Mouse (Mus musculus) kidney, embryonic 16.5 days (tissue): ENCODE data around the gene Gadd45gip1. TPM values are rescaled to one million over a fixed set of nuclear protein-coding genes. Genes with fewer than 3 reads are reported as not detected.

Experiments used
- ATAC-seq: fragments of 200-750 bp; cut with Nextera tagmentation; 2 replicates; pipeline ENCODE4 v1.8.0; 2017; ENCODE audit warnings: moderate TSS enrichment; ENCODE audit not compliant: low FRiP score, low TSS enrichment
- H3K27ac ChIP-seq: fragments of 300-500 bp; sonication (generic); 2 replicates; pipeline ENCODE4 v1.5.1; 2014; ENCODE audit warnings: low read length
- H3K27me3 ChIP-seq: fragments of 300-500 bp; sonication (generic); 2 replicates; pipeline ENCODE4 v1.6.1; 2014; ENCODE audit warnings: low read length, control low read depth, mixed read lengths; ENCODE audit not compliant: insufficient read depth
- H3K36me3 ChIP-seq: fragments of 300-500 bp; sonication (generic); 2 replicates; pipeline ENCODE4 v1.6.1; 2014; ENCODE audit warnings: low read length, control low read depth, mixed read lengths; ENCODE audit not compliant: insufficient read depth
- H3K4me1 ChIP-seq: fragments of 300-500 bp; sonication (generic); 2 replicates; pipeline ENCODE4 v1.6.1; 2014; ENCODE audit warnings: low read length, control low read depth, mixed read lengths; ENCODE audit not compliant: insufficient read depth
- H3K4me2 ChIP-seq: fragments of 300-500 bp; sonication (generic); replicated peaks from 2 replicates; pipeline ENCODE4 v1.6.1; 2014; ENCODE audit warnings: low read depth, low read length
- H3K4me3 ChIP-seq: fragments of 300-500 bp; sonication (generic); 2 replicates; pipeline ENCODE4 v1.5.1; 2014; ENCODE audit warnings: mild to moderate bottlenecking, low read length
- H3K9ac ChIP-seq: fragments of 300-500 bp; sonication (generic); replicated peaks from 2 replicates; pipeline ENCODE4 v1.6.1; 2014; ENCODE audit warnings: low read length
- H3K9me3 ChIP-seq: fragments of 300-500 bp; sonication (generic); 2 replicates; pipeline ENCODE4 v1.6.1; 2016; ENCODE audit warnings: low read length, control low read depth
- WGBS: fragments of 180-500 bp; shearing (Covaris S2); extraction: QIAGEN DNeasy Blood & Tissue Kit; methylation state at CpG from one replicate; pipeline ENCODE4 v1.1.7; 2014; 5-methylcytosine and 5-hydroxymethylcytosine counted together
- polyA plus RNA-seq: library from polyadenylated mRNA; unstranded; fragments of >200 nt; fragmentation: Nextera tagmentation; extraction: Ambion mirVana; gene quantifications from 2 replicates; pipeline ENCODE4 v1.2.1, GENCODE M21; 2015

Gadd45gip1 gene
- polyA plus RNA-seq, 1 experiment from 2014 or later, result 49.7 TPM

GRCm38 (mm10) chr8:84786801-84787467, 44.4 kb upstream of the Gadd45gip1 start:
- Histone ChIP-seq H3K27me3 (peaks cover 97% of the 10 kb centered on the region), H3K4me1 (peaks cover 36% of the 10 kb centered on the region), H3K9ac (no peak overlapping the region), H3K4me3 (peak overlapping the region; percentile 17; the same call in 1 of the 2 replicates), H3K9me3 (no peaks in the 10 kb centered on the region), H3K27ac (no peak overlapping the region), H3K36me3 (no peaks in the 10 kb centered on the region), H3K4me2 (peak overlapping the region; percentile 37)
- ATAC-seq, result peak; percentile 30
- WGBS, result 16% methylated on average over 11 of the region's 11 CpGs

GRCm38 (mm10) chr8:84787523-84788302, 43.6 kb upstream of the Gadd45gip1 start:
- ATAC-seq, result no peak
- no peak overlapping the region for H3K4me2 ChIP-seq
- H3K4me1 ChIP-seq, result peaks cover 36% of the 10 kb centered on the region
- no peak overlapping the region for H3K27ac ChIP-seq
- no peak overlapping the region for H3K4me3 ChIP-seq
- H3K27me3 ChIP-seq, result peaks cover 97% of the 10 kb centered on the region
- 21% methylated on average over 14 of the region's 14 CpGs for WGBS
- no peaks in the 10 kb centered on the region for H3K9me3 ChIP-seq
- H3K36me3 ChIP-seq, result no peaks in the 10 kb centered on the region
- H3K9ac ChIP-seq, result no peak overlapping the region

- H3K9me3 ChIP-seq, result no peaks in the 10 kb centered on the region
- H3K36me3 ChIP-seq, result no peaks in the 10 kb centered on the region
- H3K27me3 ChIP-seq, result peaks cover 97% of the 10 kb centered on the region
- H3K27ac ChIP-seq, result no peak overlapping the region
- peaks cover 37% of the 10 kb centered on the region for H3K4me1 ChIP-seq
- ATAC-seq, result no peak
- H3K4me3 ChIP-seq, result no peak overlapping the region
- 16% methylated on average over 11 of the region's 11 CpGs for WGBS
- H3K4me2 ChIP-seq, result no peak overlapping the region
- no peak overlapping the region for H3K9ac ChIP-seq
These were observed 42.4 kb upstream of the Gadd45gip1 start for GRCm38 (mm10) chr8:84788896-84789295.

- no peak overlapping the region for H3K4me2 ChIP-seq
- H3K9me3 ChIP-seq, result no peaks in the 10 kb centered on the region
- no peak for ATAC-seq
- no peak overlapping the region for H3K4me3 ChIP-seq
- WGBS, result 56% methylated on average over 4 of the region's 5 CpGs
- peaks cover 97% of the 10 kb centered on the region for H3K27me3 ChIP-seq
- H3K27ac ChIP-seq, result no peak overlapping the region
- H3K36me3 ChIP-seq, result no peaks in the 10 kb centered on the region
- H3K9ac ChIP-seq, result no peak overlapping the region
- peaks cover 40% of the 10 kb centered on the region for H3K4me1 ChIP-seq
These were observed 42.0 kb upstream of the Gadd45gip1 start for GRCm38 (mm10) chr8:84789345-84789744.

GRCm38 (mm10) chr8:84789855-84790486, 41.4 kb upstream of the Gadd45gip1 start:
- Histone ChIP-seq H3K4me2 (no peak overlapping the region), H3K27ac (no peak overlapping the region), H3K9ac (no peak overlapping the region), H3K27me3 (peaks cover 95% of the 10 kb centered on the region), H3K4me1 (peaks cover 37% of the 10 kb centered on the region), H3K36me3 (no peaks in the 10 kb centered on the region), H3K9me3 (no peaks in the 10 kb centered on the region), H3K4me3 (no peak overlapping the region)
- WGBS, result 82% methylated on average over 9 of the region's 9 CpGs
- no peak for ATAC-seq

GRCm38 (mm10) chr8:84790537-84790936, 40.8 kb upstream of the Gadd45gip1 start:
- no peak for ATAC-seq
- Histone ChIP-seq H3K27me3 (peaks cover 90% of the 10 kb centered on the region), H3K4me2 (no peak overlapping the region), H3K9me3 (no peaks in the 10 kb centered on the region), H3K36me3 (no peaks in the 10 kb centered on the region), H3K9ac (no peak overlapping the region), H3K4me1 (peaks cover 33% of the 10 kb centered on the region), H3K27ac (no peak overlapping the region), H3K4me3 (no peak overlapping the region)
- 64% methylated on average over 2 of the region's 2 CpGs for WGBS

- ATAC-seq, result no peak
- H3K4me1 ChIP-seq, result peaks cover 14% of the 10 kb centered on the region
- H3K9me3 ChIP-seq, result no peaks in the 10 kb centered on the region
- no peaks in the 10 kb centered on the region for H3K36me3 ChIP-seq
- no peak overlapping the region for H3K27ac ChIP-seq
- WGBS, result 78% methylated on average over 12 of the region's 12 CpGs
- peaks cover 89% of the 10 kb centered on the region for H3K27me3 ChIP-seq
- H3K9ac ChIP-seq, result no peak overlapping the region
- H3K4me3 ChIP-seq, result no peak overlapping the region
- H3K4me2 ChIP-seq, result no peak overlapping the region
These were observed 38.8 kb upstream of the Gadd45gip1 start for GRCm38 (mm10) chr8:84792429-84792947.

GRCm38 (mm10) chr8:84793134-84793533, 38.2 kb upstream of the Gadd45gip1 start:
- H3K9ac ChIP-seq, result no peak overlapping the region
- H3K4me2 ChIP-seq, result no peak overlapping the region
- no peak overlapping the region for H3K4me3 ChIP-seq
- peaks cover 89% of the 10 kb centered on the region for H3K27me3 ChIP-seq
- H3K27ac ChIP-seq, result no peak overlapping the region
- H3K36me3 ChIP-seq, result no peaks in the 10 kb centered on the region
- no peaks in the 10 kb centered on the region for H3K9me3 ChIP-seq
- H3K4me1 ChIP-seq, result peaks cover 14% of the 10 kb centered on the region; the same call in 1 of the 2 replicates
- ATAC-seq, result no peak
- whole genome bisulfite sequencing, result 86% methylated on average over 9 of the region's 9 CpGs

- Histone ChIP-seq H3K4me1 (peaks cover 13% of the 10 kb centered on the region; the same call in 1 of the 2 replicates), H3K4me3 (no peak overlapping the region), H3K9ac (no peak overlapping the region; the same call in 1 of the 2 replicates), H3K27me3 (peaks cover 89% of the 10 kb centered on the region), H3K9me3 (no peaks in the 10 kb centered on the region), H3K4me2 (no peak overlapping the region; the same call in 1 of the 2 replicates), H3K36me3 (no peaks in the 10 kb centered on the region), H3K27ac (no peak overlapping the region; the same call in 1 of the 2 replicates)
- no peak for ATAC-seq
- 51% methylated on average over 13 of the region's 13 CpGs for WGBS
These were observed 37.4 kb upstream of the Gadd45gip1 start for GRCm38 (mm10) chr8:84793791-84794485.
